Mouse (Mus musculus) midbrain, embryonic 16.5 days (tissue): Measurements from ENCODE around the gene Esrrg. TPM values are rescaled to one million over a fixed set of nuclear protein-coding genes. Genes with fewer than 3 reads are reported as not detected.

Source experiments
- ATAC-seq: fragments of 200-750 bp; cut with Nextera tagmentation; 2 replicates; pipeline ENCODE4 v1.8.0; 2017; ENCODE audit warnings: moderate TSS enrichment
- H3K27ac ChIP-seq: fragments of 300-500 bp; sonication (generic); 2 replicates; pipeline ENCODE4 v1.5.1; 2014; ENCODE audit warnings: mild to moderate bottlenecking, low read length, mixed read lengths
- H3K27me3 ChIP-seq: fragments of 300-500 bp; sonication (generic); 2 replicates; pipeline ENCODE4 v1.6.1; 2014; ENCODE audit warnings: low read depth, low read length, mixed read lengths; ENCODE audit not compliant: control insufficient read depth, insufficient read depth
- H3K36me3 ChIP-seq: fragments of 300-500 bp; sonication (generic); 2 replicates; pipeline ENCODE4 v1.6.1; 2014; ENCODE audit warnings: mild to moderate bottlenecking, low read length, moderate library complexity, mixed read lengths; ENCODE audit not compliant: control insufficient read depth, insufficient read depth
- H3K4me1 ChIP-seq: fragments of 300-500 bp; sonication (generic); 2 replicates; pipeline ENCODE4 v1.6.1; 2014; ENCODE audit warnings: mild to moderate bottlenecking, low read length, mixed read lengths; ENCODE audit not compliant: control insufficient read depth, insufficient read depth
- H3K4me2 ChIP-seq: fragments of 300-500 bp; sonication (generic); 2 replicates; pipeline ENCODE4 v1.6.1; 2014; ENCODE audit warnings: mild to moderate bottlenecking, low read length, mixed read lengths
- H3K4me3 ChIP-seq: fragments of 300-500 bp; sonication (generic); 2 replicates; pipeline ENCODE4 v1.5.1; 2014; ENCODE audit warnings: low read depth, mild to moderate bottlenecking, low read length, moderate library complexity, mixed read lengths
- H3K9ac ChIP-seq: fragments of 300-500 bp; sonication (generic); 2 replicates; pipeline ENCODE4 v1.6.1; 2014; ENCODE audit warnings: low read depth, low read length, mixed read lengths
- H3K9me3 ChIP-seq: fragments of 300-500 bp; sonication (generic); replicated peaks from 2 replicates; pipeline ENCODE4 v1.6.1; 2014; ENCODE audit warnings: mild to moderate bottlenecking, low read length, mixed read lengths; ENCODE audit not compliant: control insufficient read depth, poor library complexity, severe bottlenecking
- WGBS: fragments of 180-500 bp; shearing (Covaris S2); extraction: QIAGEN DNeasy Blood & Tissue Kit; methylation state at CpG from one replicate; pipeline ENCODE4 v1.1.7; 2014; 5-methylcytosine and 5-hydroxymethylcytosine counted together
- polyA plus RNA-seq: library from polyadenylated mRNA; unstranded; fragments of >200 nt; fragmentation: Nextera tagmentation; extraction: Ambion mirVana; gene quantifications from 2 replicates; pipeline ENCODE4 v1.2.1, GENCODE M21; 2015

Gene Esrrg
- polyA plus RNA-seq, 1 experiment from 2014 or later, result 24.9 TPM

DNA sequence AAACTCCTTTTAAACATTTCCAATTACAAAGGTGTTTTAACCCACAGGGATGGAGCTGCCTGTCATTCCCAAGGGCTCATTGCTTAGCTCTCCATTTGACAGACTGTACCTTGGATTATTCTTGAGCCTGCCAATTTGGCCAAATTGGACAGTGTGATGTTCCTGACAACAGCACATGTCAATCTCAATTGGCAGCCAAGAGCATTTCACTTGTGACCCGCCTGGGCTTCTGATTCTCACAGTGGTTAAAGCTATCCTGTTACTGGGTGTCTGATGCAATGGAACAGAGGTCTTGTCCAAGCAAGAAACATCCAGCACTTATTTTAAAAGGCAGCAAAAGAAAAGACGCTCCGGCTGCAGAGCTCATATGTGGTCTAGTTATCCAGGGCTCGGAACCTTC lies 310.3 kb downstream of the Esrrg start:
- Histone ChIP-seq H3K9ac (no peak overlapping the region), H3K9me3 (no peaks in the 10 kb centered on the region), H3K4me1 (no peaks in the 10 kb centered on the region), H3K4me2 (no peak overlapping the region), H3K27me3 (no peaks in the 10 kb centered on the region), H3K4me3 (no peak overlapping the region), H3K36me3 (no peaks in the 10 kb centered on the region), H3K27ac (no peak overlapping the region)
- 96% methylated on average over 4 of the region's 4 CpGs for WGBS
- ATAC-seq, result no peak

DNA sequence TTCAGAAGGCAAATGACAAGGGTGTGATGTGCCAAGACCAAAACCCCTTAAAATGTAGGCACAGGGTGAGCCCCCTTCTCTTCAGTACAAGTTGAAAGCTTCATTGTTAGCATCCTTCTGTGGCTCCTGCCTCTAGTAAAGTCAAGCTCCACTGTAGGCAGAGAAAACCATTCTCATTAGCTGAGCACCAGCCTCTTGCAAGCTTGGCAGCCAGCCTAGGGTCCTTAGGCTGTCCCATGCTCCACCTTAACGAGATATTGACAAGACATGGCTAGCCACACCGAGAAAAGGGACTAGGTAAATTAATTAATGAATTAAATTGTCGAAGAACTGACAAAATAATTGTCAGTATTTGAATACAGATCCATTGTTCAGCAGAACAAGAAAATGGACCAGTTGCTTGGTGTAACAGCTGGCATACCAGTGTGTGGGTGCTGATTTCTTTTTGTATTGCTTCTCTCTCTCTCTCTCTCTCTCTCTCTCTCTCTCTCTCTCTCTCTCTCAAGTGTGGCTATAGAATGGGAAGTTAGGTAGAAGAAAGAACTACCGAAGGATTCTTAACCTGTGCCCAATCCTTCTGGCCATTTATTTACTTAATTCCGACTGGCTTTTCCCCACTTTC lies 311.7 kb downstream of the Esrrg start:
- no peaks in the 10 kb centered on the region for H3K36me3 ChIP-seq
- no peak overlapping the region for H3K4me2 ChIP-seq
- H3K4me3 ChIP-seq, result no peak overlapping the region
- no peaks in the 10 kb centered on the region for H3K27me3 ChIP-seq
- H3K27ac ChIP-seq, result no peak overlapping the region
- H3K9ac ChIP-seq, result no peak overlapping the region
- H3K4me1 ChIP-seq, result no peaks in the 10 kb centered on the region
- H3K9me3 ChIP-seq, result no peaks in the 10 kb centered on the region
- 60% methylated on average over 5 of the region's 5 CpGs for WGBS
- no peak for ATAC-seq

- 77% methylated on average over 3 of the region's 3 CpGs for WGBS
- H3K36me3 ChIP-seq, result no peaks in the 10 kb centered on the region
- no peak for ATAC-seq
- no peak overlapping the region for H3K9ac ChIP-seq
- no peak overlapping the region for H3K4me3 ChIP-seq
- no peaks in the 10 kb centered on the region for H3K27me3 ChIP-seq
- no peak overlapping the region for H3K27ac ChIP-seq
- no peak overlapping the region for H3K4me2 ChIP-seq
- H3K9me3 ChIP-seq, result no peaks in the 10 kb centered on the region
- H3K4me1 ChIP-seq, result no peaks in the 10 kb centered on the region
Observed at GRCm38 (mm10) chr1:187931146-187931545, 322.6 kb downstream of the Esrrg start.

GRCm38 (mm10) chr1:187938652-187939051 lies 330.1 kb downstream of the Esrrg start:
- Histone ChIP-seq H3K36me3 (no peaks in the 10 kb centered on the region), H3K9me3 (no peaks in the 10 kb centered on the region), H3K27me3 (no peaks in the 10 kb centered on the region), H3K4me3 (no peak overlapping the region), H3K9ac (no peak overlapping the region), H3K4me1 (peaks cover 3% of the 10 kb centered on the region; the same call in 1 of the 2 replicates), H3K27ac (no peak overlapping the region), H3K4me2 (no peak overlapping the region)
- WGBS, result 85% methylated on average over 7 of the region's 7 CpGs
- no peak for ATAC-seq

GRCm38 (mm10) chr1:187939078-187939477 lies 330.5 kb downstream of the Esrrg start:
- H3K9ac ChIP-seq, result no peak overlapping the region
- H3K4me3 ChIP-seq, result no peak overlapping the region
- H3K9me3 ChIP-seq, result no peaks in the 10 kb centered on the region
- no peaks in the 10 kb centered on the region for H3K36me3 ChIP-seq
- H3K27ac ChIP-seq, result no peak overlapping the region
- peaks cover 3% of the 10 kb centered on the region; the same call in 1 of the 2 replicates for H3K4me1 ChIP-seq
- 15% methylated on average over 4 of the region's 4 CpGs for WGBS
- H3K4me2 ChIP-seq, result no peak overlapping the region
- no peaks in the 10 kb centered on the region for H3K27me3 ChIP-seq
- no peak for ATAC-seq

DNA sequence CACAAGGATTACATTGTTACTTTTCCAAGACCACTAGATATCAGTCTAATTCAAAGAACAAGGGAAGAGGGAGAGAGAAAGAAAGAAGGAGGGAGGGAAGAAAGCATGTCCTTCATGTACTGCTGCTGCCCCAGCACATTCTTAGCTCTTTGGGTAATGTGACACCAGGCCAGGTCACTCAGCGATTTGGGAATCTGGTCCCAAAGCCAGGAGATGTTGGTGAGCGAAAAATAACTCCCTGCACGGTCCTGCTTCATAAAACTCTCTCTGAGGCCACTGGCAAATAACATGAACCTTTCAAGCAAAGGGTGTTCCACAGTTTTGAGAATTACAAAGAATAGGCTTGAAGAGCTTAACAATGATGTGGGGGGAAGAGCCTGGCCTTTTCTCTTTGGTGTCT lies 342.9 kb downstream of the Esrrg start:
- no peak overlapping the region for H3K27ac ChIP-seq
- no peaks in the 10 kb centered on the region for H3K27me3 ChIP-seq
- H3K4me1 ChIP-seq, result no peaks in the 10 kb centered on the region
- no peaks in the 10 kb centered on the region for H3K36me3 ChIP-seq
- H3K4me3 ChIP-seq, result no peak overlapping the region
- H3K4me2 ChIP-seq, result no peak overlapping the region
- no peaks in the 10 kb centered on the region for H3K9me3 ChIP-seq
- H3K9ac ChIP-seq, result no peak overlapping the region
- 80% methylated on average over 3 of the region's 3 CpGs for WGBS
- no peak for ATAC-seq

GRCm38 (mm10) chr1:187956702-187957101 lies 348.1 kb downstream of the Esrrg start:
- WGBS, result 94% methylated on average over 2 of the region's 2 CpGs
- Histone ChIP-seq H3K36me3 (no peaks in the 10 kb centered on the region), H3K4me2 (no peak overlapping the region), H3K27me3 (no peaks in the 10 kb centered on the region), H3K4me1 (no peaks in the 10 kb centered on the region; the same call in 1 of the 2 replicates), H3K27ac (no peak overlapping the region), H3K4me3 (no peak overlapping the region), H3K9ac (no peak overlapping the region), H3K9me3 (no peaks in the 10 kb centered on the region)
- no peak for ATAC-seq

- Histone ChIP-seq H3K9me3 (no peaks in the 10 kb centered on the region), H3K4me2 (no peak overlapping the region), H3K27ac (no peak overlapping the region), H3K4me1 (no peaks in the 10 kb centered on the region; the same call in 1 of the 2 replicates), H3K4me3 (no peak overlapping the region), H3K27me3 (no peaks in the 10 kb centered on the region), H3K9ac (no peak overlapping the region), H3K36me3 (no peaks in the 10 kb centered on the region)
- 63% methylated on average over 9 of the region's 9 CpGs for WGBS
- no peak for ATAC-seq
Observed at GRCm38 (mm10) chr1:187959192-187959591, 350.6 kb downstream of the Esrrg start.

GRCm38 (mm10) chr1:187961452-187961851 lies 352.9 kb downstream of the Esrrg start:
- H3K27ac ChIP-seq, result no peak overlapping the region
- WGBS, result 97% methylated on average over 5 of the region's 5 CpGs
- no peak overlapping the region for H3K9ac ChIP-seq
- no peaks in the 10 kb centered on the region; the same call in 1 of the 2 replicates for H3K4me1 ChIP-seq
- no peaks in the 10 kb centered on the region for H3K27me3 ChIP-seq
- H3K4me3 ChIP-seq, result no peak overlapping the region
- ATAC-seq, result no peak
- H3K36me3 ChIP-seq, result no peaks in the 10 kb centered on the region
- no peak overlapping the region for H3K4me2 ChIP-seq
- no peaks in the 10 kb centered on the region for H3K9me3 ChIP-seq
